Comparison of ENCODE assay signal across 14 mouse cellular contexts in genomic region chr6:57190016-57190415, GRCm38 (mm10). TPM values are rescaled to one million over a fixed set of nuclear protein-coding genes. Genes with fewer than 3 reads are reported as not detected.
"Had no signal": no experiment of that assay in that cellular context is flagged by ENCODE, and none has a peak within 500 bp of the region (broad histone marks: within the 10 kb centered on the region; RNA-seq: fewer than 3 reads in every experiment).

No protein-coding gene starts in this region.

RNA-seq across cellular contexts. Expression of gene Vmn1r13, which starts 13.1 kb away (rescaled TPM):
- polyA plus RNA-seq: lung, embryonic 14.5 days; lung, embryonic 16.5 days; midbrain, embryonic 10.5 days; midbrain, embryonic 12.5 days; midbrain, embryonic 14.5 days; midbrain, embryonic 16.5 days; myocyte; neural tube, embryonic 11.5 days; neural tube, embryonic 13.5 days; neural tube, embryonic 15.5 days; small intestine, adult 2 months; stomach, embryonic 14.5 days; stomach, embryonic 16.5 days; thymus, postnatal 0 days had no signal

RNA-seq across cellular contexts. Expression of gene Vmn1r12, which starts 33.3 kb away (rescaled TPM):
- polyA plus RNA-seq: lung, embryonic 14.5 days; lung, embryonic 16.5 days; midbrain, embryonic 10.5 days; midbrain, embryonic 12.5 days; midbrain, embryonic 14.5 days; midbrain, embryonic 16.5 days; myocyte; neural tube, embryonic 11.5 days; neural tube, embryonic 13.5 days; neural tube, embryonic 15.5 days; small intestine, adult 2 months; stomach, embryonic 14.5 days; stomach, embryonic 16.5 days; thymus, postnatal 0 days had no signal

RNA-seq across cellular contexts. Expression of gene Vmn1r14, which starts 41.5 kb away (rescaled TPM):
- polyA plus RNA-seq: lung, embryonic 14.5 days; lung, embryonic 16.5 days; midbrain, embryonic 10.5 days; midbrain, embryonic 12.5 days; midbrain, embryonic 14.5 days; midbrain, embryonic 16.5 days; myocyte; neural tube, embryonic 11.5 days; neural tube, embryonic 13.5 days; neural tube, embryonic 15.5 days; small intestine, adult 2 months; stomach, embryonic 14.5 days; stomach, embryonic 16.5 days; thymus, postnatal 0 days had no signal

RNA-seq across cellular contexts. Expression of gene Vmn1r11, which starts 56.8 kb away (rescaled TPM):
- polyA plus RNA-seq: lung, embryonic 14.5 days; lung, embryonic 16.5 days; midbrain, embryonic 10.5 days; midbrain, embryonic 12.5 days; midbrain, embryonic 14.5 days; midbrain, embryonic 16.5 days; myocyte; neural tube, embryonic 11.5 days; neural tube, embryonic 13.5 days; neural tube, embryonic 15.5 days; small intestine, adult 2 months; stomach, embryonic 14.5 days; stomach, embryonic 16.5 days; thymus, postnatal 0 days had no signal
